In the genomic region with DNA sequence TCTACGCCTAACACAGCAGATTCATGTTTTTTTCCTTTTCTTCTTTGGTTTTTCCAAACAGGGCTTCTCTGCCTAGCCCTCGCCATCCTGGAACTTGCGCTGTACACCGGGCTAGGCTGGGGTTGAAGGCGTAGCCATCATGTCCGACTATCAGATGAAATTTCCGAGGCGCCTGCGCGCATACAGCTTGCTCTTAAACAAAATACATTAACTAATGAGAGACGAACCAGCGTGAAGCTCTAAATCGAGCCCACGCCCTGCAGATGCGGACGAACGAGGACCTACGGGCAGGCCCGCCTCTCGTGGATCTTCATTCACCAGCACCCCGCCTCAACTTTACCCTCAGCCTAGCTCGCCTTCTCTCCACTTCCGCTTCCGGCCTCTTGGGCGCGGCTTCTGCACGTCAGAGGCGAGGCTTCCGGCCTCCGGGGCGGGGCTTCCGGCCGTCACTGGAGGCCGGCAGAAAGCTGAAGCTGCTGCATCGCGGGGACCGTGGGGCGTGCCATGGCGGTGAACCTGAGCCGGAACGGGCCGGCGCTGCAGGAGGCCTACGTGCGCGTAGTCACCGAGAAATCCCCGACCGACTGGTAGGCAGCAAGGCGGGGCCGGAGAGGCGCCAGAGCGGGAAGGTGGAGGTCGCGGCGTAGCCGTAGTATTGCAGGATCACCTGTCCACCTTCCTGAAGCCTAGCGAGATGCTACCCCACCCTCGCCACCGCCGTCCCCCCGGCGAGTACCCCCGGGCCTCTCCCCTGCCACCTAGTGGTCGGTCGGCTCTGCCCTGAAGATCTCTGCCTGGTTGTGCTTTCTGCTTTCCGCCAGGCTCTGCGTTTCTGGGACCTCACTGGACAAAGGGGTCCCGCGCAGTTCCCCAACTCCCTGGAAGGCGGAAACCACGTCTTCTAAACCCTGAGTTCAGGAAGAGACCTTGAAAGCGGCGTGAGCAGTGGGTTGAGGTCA, we compare ENCODE assay signal across 8 mouse cellular contexts. TPM values are rescaled to one million over a fixed set of nuclear protein-coding genes. Genes with fewer than 3 reads are reported as not detected.
A peak's percentile ranks its signal among the peaks of the same experiment; 100 is the strongest.
DNase-seq lines count a peak whose midpoint lies in the region; ATAC-seq and TF ChIP-seq lines count a peak whose summit lies in the region.

A gene (plus strand): TSS at position 433 of the 959 bp plus-strand sequence.

- H3K4me2 ChIP-seq in forebrain, embryonic 15.5 days (replicated peaks), result peak within 1 kb of the TSS; percentile 87

- TF ChIP-seq CTCF in lung, adult 2 months (IDR thresholded peaks at IDR 0.05; ENCODE audit: insufficient read depth, low read length), result peak; percentile 43; the same call in 1 of the 2 replicates

- peaks cover 21% of the 10 kb centered on the region for H3K36me3 ChIP-seq in ES-E14 (ENCODE audit: control insufficient read depth, insufficient read depth, low read length, poor library complexity, severe bottlenecking)
- H3K36me3 ChIP-seq in forebrain, embryonic 15.5 days, result peaks cover 15% of the 10 kb centered on the region

- DNase-seq in ES-E14 (ENCODE audit: low read depth, low spot score), result peak; percentile 95
- peak; percentile 94 for DNase-seq in cerebellum, adult 11-12 months
- DNase-seq in heart, postnatal 25 days (ENCODE audit: low spot score), result peak; percentile 94
- peak; percentile 94 to 96 for DNase-seq in layer of hippocampus, adult 18-20 months (ENCODE audit: low spot score in 2 of 2)
- peak; percentile 96 for DNase-seq in lung, adult 2 months
- DNase-seq in thymus, adult 18-20 months, result peak; percentile 94 to 95

- in situ Hi-C loops in ES-E14 (cut with MboI; ENCODE audit: low sequenced_read_pairs in 2 of 2, unreplicated experiment in 2 of 2), result no loop called here

- peaks cover 0 to 5% of the 10 kb centered on the region in 2 experiments; a peak in 1 of 4 replicates for H3K4me1 ChIP-seq in ES-E14 (ENCODE audit: control insufficient read depth in 2 of 2, insufficient read depth in 2 of 2, low read length in 2 of 2, poor library complexity in 1 of 2)
- H3K4me1 ChIP-seq in forebrain, embryonic 15.5 days, result peaks cover 27% of the 10 kb centered on the region
- peaks cover 3% of the 10 kb centered on the region; the same call in 1 of the 2 replicates for H3K4me1 ChIP-seq in lung, adult 2 months (ENCODE audit: control insufficient read depth, insufficient read depth, low read length)

- no peaks in the 10 kb centered on the region for H3K9me3 ChIP-seq in ES-E14 (ENCODE audit: control insufficient read depth, insufficient read depth, low read depth, low read length)
- H3K9me3 ChIP-seq in forebrain, embryonic 15.5 days, result no peaks in the 10 kb centered on the region

- H3K9ac ChIP-seq in ES-E14 (ENCODE audit: insufficient read depth, low read depth, low read length, poor library complexity, severe bottlenecking), result peak within 1 kb of the TSS; percentile 91
- peak within 1 kb of the TSS; percentile 81 for H3K9ac ChIP-seq in forebrain, embryonic 15.5 days (replicated peaks)

- H3K27ac ChIP-seq in ES-E14 (ENCODE audit: insufficient read depth, low read depth, low read length, poor library complexity, severe bottlenecking), result peak within 1 kb of the TSS; percentile 66
- H3K27ac ChIP-seq in forebrain, embryonic 15.5 days (replicated peaks), result peak within 1 kb of the TSS; percentile 90

- intact Hi-C loops in heart, postnatal 25 days (cut with DNase I), result loop anchor here (2.0 to 5.0 kb wide), 3 partner anchors 28 to 99 kb away; a partner anchor contains a TSS

- ATAC-seq in forebrain, embryonic 15.5 days (replicated peaks), result peak; percentile 98
- ATAC-seq in neutrophil, adult 5-6 weeks (ENCODE audit: extremely low read depth, insufficient number of reproducible peaks, low FRiP score, poor library complexity, severe bottlenecking), result peak; percentile 81

- peak within 1 kb of the TSS; percentile 80 to 99 for H3K4me3 ChIP-seq in ES-E14 (ENCODE audit: insufficient read depth in 1 of 2, low read depth in 1 of 2, low read length in 2 of 2, poor library complexity in 1 of 2, severe bottlenecking in 1 of 2)
- H3K4me3 ChIP-seq in forebrain, embryonic 15.5 days, result peak within 1 kb of the TSS; percentile 76
- peak within 1 kb of the TSS; percentile 88 for H3K4me3 ChIP-seq in lung, adult 2 months (replicated peaks; ENCODE audit: extremely low read depth, low read depth, low read length)

- H3K27me3 ChIP-seq in forebrain, embryonic 15.5 days, result no peaks in the 10 kb centered on the region

- under 1% methylated on average over 74 of the region's 74 CpGs for WGBS in forebrain, embryonic 15.5 days
- under 1% methylated on average over 74 of the region's 74 CpGs for WGBS in lung, adult 2 months

- peak; percentile 98; the same call in 1 of the 2 replicates for TF ChIP-seq POLR2A in lung, adult 2 months (IDR thresholded peaks at IDR 0.05; ENCODE audit: borderline replicate concordance, extremely low read depth, low read depth, low read length)

TF ChIP-seq in ES-E14, 5 proteins besides CTCF, POLR2A, EP300 and RAD21:
- TF ChIP-seq HCFC1 (IDR thresholded peaks at IDR 0.05; ENCODE audit: borderline replicate concordance, insufficient read depth, low read length), result peak; percentile 25; the same call in 1 of the 2 replicates
- no peak for TF ChIP-seq ZNF384 (IDR thresholded peaks at IDR 0.05; ENCODE audit: low read depth, low read length)
- no peak for TF ChIP-seq CHD2 (IDR thresholded peaks at IDR 0.05; ENCODE audit: low read depth, low read length)

RNA-seq across cellular contexts. Expression of the gene that starts here (rescaled TPM):
- total RNA-seq in ES-E14 (2012; rRNA removed), result 31.7 and 48.7 TPM in 2 replicates
- 138 and 140 TPM in 2 replicates for polyA plus RNA-seq in forebrain, embryonic 15.5 days (2015; fragmentation: Nextera tagmentation; extraction: Ambion mirVana)
- 10 to 100 TPM; 26.1 to 27.2 TPM for total RNA-seq in heart, postnatal 25 days (2021)
- total RNA-seq in layer of hippocampus, adult 18-20 months (2021), result 10 to 100 TPM; 76.9 to 81.5 TPM
- polyA plus RNA-seq in lung, adult 2 months (2012; rRNA removed), result 69.8 and 91.4 TPM in 2 replicates
- 166 and 167 TPM in 2 replicates for total RNA-seq in neutrophil, adult 5-6 weeks (2017)

Comparison
In these comparisons a context has a peak if more than half of its experiments do, and no peak if none do; other contexts are left out.
1. Peak in every context shown above with its lines: DNase-seq, ATAC-seq, H3K4me3 ChIP-seq and H3K27ac ChIP-seq.